Mouse (Mus musculus) thymus, postnatal 14 days (tissue): ENCODE measurements around the gene Rfxank.

Experiments
- DNase-seq: peaks from one replicate; pipeline ENCODE4 v3.0.0; 2021

Gene Rfxank

GRCm38 (mm10) chr8:70147678-70148607, 9.0 kb upstream of the Rfxank start:
- DNase-seq, result peak; percentile 75

- no peak for DNase-seq
These were observed 1.0 kb upstream of the Rfxank start for GRCm38 (mm10) chr8:70139981-70140380.

DNA sequence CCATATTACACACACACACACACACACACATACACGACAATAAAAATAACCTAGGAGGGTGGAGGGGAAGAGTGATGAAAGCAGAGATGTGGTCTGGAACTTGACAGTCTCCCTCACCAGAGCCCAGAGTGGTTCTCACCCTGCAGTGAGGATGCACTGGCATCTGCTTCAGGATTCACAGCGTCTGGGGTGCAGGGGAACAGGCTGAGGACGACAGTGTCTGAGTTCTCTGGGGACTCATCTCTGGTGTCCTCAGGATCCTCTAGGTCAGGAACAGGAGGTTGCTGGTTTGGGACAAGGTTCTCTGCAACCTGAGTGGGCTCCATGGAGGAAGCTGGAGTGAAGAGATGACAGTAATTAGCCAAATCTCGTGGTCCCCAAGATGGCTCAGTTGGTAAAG, 1.1 kb downstream of the Rfxank start:
- DNase-seq, result no peak

DNA sequence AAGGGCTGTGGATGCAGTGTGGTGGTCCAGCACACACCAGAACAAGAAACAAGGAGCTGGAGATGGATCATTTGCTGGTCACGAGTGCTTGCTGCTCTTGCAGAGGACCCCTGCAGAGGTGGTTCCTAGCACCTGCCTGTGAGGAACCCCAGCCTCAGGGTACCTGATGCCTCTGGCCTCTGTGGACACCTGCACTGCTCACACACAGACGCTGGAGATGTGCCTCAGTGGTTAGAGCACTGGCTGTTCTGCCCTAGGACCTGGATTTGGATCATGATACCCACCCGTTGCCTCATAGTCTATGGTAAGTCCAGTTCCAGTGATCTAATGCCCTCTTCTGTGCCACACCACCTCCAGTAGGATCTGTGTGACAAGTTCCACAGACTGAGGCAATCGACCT, 2.4 kb downstream of the Rfxank start:
- DNase-seq, result no peak

- DNase-seq, result no peak
These were observed 4.0 kb downstream of the Rfxank start for GRCm38 (mm10) chr8:70134931-70135330.

DNA sequence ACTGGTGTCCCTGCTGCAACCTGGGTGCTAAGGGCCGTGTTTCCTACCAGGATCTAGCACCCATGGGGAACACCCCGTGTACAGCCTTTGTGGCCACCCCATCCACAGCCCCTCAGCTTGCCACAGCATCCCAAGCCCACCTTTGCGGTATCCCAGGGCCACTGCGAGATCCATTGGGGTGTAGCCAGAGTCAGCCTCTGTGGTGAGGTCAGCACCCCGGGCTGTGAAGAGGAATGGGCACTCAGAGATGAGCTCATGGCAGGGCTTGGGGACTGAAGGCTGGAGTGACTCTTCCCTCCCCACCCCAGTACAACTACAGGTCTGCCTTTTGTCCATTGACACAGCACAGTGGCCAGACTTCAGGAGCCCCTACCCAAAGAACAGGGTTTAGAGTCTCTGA, 4.9 kb downstream of the Rfxank start:
- DNase-seq, result no peak

DNA sequence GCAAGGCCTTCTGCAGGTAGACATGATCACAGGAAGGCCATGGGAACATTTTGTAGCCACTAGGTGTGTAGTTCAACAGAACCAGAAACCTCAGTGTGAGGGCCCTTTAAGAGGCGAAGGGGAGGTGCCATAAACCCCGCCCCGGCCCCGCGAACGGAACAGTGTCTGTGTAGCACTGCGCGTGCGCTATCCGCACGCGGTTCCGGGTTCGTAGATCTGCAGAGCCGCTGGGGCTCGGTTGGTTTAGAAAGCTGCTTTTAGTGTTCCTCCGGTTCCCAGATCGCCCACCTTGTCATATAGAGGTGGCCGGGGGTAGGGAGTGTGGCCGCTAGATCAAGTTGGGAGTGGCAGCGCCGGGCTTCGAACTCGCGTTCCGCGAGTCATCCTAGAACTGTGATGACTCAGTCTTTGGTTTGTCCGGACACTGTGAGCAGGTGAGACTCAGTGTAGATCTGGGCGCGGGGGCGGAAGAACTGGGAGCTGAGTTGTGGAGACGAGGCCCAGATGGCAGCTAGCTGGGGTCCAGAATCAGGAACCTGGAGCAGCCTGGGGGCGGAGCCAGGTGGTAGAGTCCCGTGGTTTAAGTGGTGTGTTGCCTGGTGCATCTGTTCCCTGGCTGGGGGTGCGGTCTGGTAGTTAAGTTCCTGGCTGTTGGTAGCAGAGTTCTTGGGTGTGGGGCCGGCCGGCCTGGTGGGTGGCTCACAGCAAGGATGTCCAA, 7.6 kb downstream of the Rfxank start, which contains the start of gene Nr2c2ap:
Gene Nr2c2ap, plus strand, starts transcription at position 168 of the 718 bp plus-strand sequence.
- DNase-seq, result peak; percentile 89

- DNase-seq, result no peak
These were observed 8.9 kb downstream of the Rfxank start for GRCm38 (mm10) chr8:70130066-70130465.

GRCm38 (mm10) chr8:70129309-70129952, 9.5 kb downstream of the Rfxank start:
- DNase-seq, result no peak

GRCm38 (mm10) chr8:70128435-70128834, 10.5 kb downstream of the Rfxank start:
- DNase-seq, result no peak

DNA sequence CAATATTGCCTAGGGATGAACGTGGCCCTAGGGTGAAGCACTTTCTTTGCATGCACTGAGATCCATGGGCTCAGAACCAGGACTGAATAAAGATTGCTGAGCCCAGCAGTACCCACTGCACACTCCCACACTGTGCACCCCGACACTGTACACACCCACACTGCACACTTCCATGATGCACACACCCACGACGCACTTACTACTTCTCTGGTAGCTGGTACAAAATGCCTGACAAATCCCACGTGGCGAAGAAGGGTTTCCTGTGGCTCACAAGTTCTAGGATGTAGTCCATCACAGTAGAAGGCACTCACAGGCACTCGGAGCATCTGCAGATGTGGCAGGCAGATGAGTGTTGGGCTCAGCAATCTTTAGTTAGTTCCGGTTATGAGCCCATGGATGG, 14.0 kb downstream of the Rfxank start:
- no peak for DNase-seq

DNA sequence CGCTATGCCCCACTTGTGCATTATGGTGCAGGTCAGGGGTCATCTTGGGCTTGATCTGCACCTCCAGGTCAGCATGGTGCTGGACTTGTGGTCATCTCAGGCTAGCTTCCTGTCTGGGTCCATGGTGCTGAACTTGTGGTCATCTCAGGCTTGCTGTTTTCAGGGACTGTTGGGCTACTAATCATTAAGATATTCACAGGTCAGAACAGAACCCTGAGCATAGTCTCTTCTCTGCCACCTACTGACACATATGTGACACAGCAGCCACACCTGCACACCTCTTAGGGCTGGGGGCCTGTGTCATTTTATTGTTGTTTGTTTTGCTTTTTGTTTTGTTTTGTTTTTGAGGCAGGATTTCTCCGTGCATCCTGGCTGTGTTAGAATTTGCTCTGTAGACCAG, 16.1 kb downstream of the Rfxank start:
- DNase-seq, result no peak

GRCm38 (mm10) chr8:70120667-70121066, 18.3 kb downstream of the Rfxank start, which contains the start of gene Ncan:
TSS of gene Ncan (minus strand) at chr8:70120873.
- peak; percentile 45 for DNase-seq

- no peak for DNase-seq
These were observed 19.9 kb downstream of the Rfxank start for GRCm38 (mm10) chr8:70118726-70119700.

DNA sequence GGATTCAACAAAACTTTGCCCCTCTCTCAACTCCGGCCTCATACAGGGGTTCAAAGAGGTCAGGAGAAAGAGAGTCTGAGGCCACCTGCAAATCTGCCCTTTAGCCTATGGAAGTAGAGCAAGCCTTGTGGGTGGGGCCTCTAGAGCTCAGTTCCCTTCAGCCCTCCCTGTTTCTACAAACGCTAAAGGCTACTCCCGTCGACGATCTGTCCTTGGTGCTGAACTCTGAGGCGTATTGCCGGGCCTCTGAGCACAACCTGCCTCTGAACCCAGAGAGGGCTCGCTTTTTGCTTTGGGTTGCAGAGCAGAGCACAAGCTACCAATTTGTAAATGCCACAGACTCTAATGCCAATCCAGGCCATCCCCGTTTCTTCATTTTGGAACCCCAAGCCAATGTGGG, 21.3 kb downstream of the Rfxank start:
- peak; percentile 37 for DNase-seq

DNA sequence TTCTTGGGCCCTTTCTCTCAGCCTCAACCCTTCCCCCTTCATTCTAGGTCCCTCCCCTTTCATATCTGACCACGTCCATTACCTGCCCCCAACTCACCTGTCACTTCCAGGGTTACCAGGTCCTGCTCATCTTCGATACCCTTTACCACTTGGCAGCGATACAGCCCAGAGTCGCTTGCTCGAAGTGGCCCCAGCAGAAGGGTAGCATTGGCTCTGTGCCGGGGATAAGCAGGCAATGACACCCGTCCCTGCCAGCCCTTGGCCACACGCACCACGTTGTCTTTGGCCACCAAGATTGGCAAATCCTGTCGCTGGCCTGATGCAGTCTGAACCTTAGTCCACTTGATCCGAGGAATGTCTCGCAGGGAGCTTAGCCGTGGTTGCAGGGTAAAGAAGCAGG, 24.1 kb downstream of the Rfxank start:
- no peak for DNase-seq

GRCm38 (mm10) chr8:70114488-70114887, 24.5 kb downstream of the Rfxank start:
- DNase-seq, result no peak

- DNase-seq, result peak; percentile 23
These were observed 26.4 kb downstream of the Rfxank start for GRCm38 (mm10) chr8:70112401-70113016.

DNA sequence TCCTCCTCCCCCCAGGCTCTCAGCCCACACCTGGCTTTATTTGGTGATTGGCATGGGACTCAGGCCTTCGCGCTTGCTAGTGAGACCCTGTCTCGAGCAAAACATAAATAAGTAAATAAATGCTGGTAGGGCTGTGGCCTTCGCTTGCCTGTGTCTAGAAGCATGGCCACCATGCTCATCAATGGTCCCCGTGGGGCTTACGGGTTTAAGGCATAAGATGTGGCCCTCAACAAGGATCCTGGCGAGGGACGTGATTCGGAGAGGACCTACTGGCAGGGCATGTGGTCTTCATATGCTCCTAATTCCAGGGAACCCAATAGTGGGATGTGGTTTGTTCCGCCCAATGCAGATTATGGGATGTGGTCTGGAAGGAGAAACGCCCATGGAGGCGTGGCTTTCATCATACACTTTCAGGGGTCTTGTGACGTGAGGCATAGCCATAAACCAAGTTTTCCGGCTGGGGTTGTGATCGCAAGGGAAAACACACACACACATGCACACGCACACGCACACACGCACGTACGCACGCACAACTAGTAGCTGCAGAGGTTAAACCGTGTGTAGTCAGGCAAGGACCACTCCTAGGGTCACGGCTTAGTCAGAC, 27.7 kb downstream of the Rfxank start:
- DNase-seq, result no peak

- no peak for DNase-seq
These were observed 28.5 kb downstream of the Rfxank start for GRCm38 (mm10) chr8:70110451-70110850.

GRCm38 (mm10) chr8:70104922-70105321, 34.0 kb downstream of the Rfxank start:
- no peak for DNase-seq
